8 mouse cellular contexts compared by ENCODE assay signal in genomic region chr1:36571627-36572026, GRCm38 (mm10). TPM values are rescaled to one million over a fixed set of nuclear protein-coding genes. Genes with fewer than 3 reads are reported as not detected.
A peak's percentile ranks its signal among the peaks of the same experiment; 100 is the strongest.
DNase-seq lines count a peak whose midpoint lies in the region; ATAC-seq lines count a peak whose summit lies in the region.

No protein-coding gene starts in this region.

- intact Hi-C loops in heart, postnatal 25 days (cut with DNase I), result no loop called here
- intact Hi-C loops in gastrocnemius, postnatal 14 days (cut with DNase I; ENCODE audit: low total_unique reads), result loop anchor here (2.0 kb wide), 1 partner anchor 45 kb away; no protein-coding TSS in a partner anchor

- peak; percentile 75 to 80 for DNase-seq in heart, adult 9 months (ENCODE audit: low spot score in 2 of 2)
- DNase-seq in heart, postnatal 25 days (ENCODE audit: low spot score), result no peak
- DNase-seq in gastrocnemius, postnatal 14 days, result peak; percentile 65
- peak; percentile 83 for DNase-seq in kidney, postnatal 10 days
- DNase-seq in cerebellum, adult 9-10 months, result no peak
- DNase-seq in layer of hippocampus, postnatal 10 days (ENCODE audit: low spot score in 2 of 2), result no peak
- no peak for DNase-seq in thymus, adult 18-20 months

- ATAC-seq in megakaryocyte progenitor cell, adult 5-6 weeks (replicated peaks; ENCODE audit: poor library complexity), result peak; percentile 73

RNA-seq across cellular contexts. Expression of gene Sema4c, which starts 13.5 kb away (rescaled TPM):
- 10 to 100 TPM; 14.8 to 15.7 TPM for total RNA-seq in heart, postnatal 25 days (2021)
- total RNA-seq in gastrocnemius, postnatal 14 days (2021), result 10 to 100 TPM; 12.1 to 13.1 TPM
- total RNA-seq in megakaryocyte progenitor cell, adult 5-6 weeks (2015), result 0.42 and 0.66 TPM in 2 replicates
- total RNA-seq in megakaryocyte progenitor cell, adult 5-6 weeks (2017), result 0.64 and 1.00 TPM in 2 replicates
- total RNA-seq in layer of hippocampus, postnatal 10 days (2021), result 10 to 100 TPM; 21.6 to 24.6 TPM

RNA-seq across cellular contexts. Expression of gene Ankrd39, which starts 24.4 kb away (rescaled TPM):
- total RNA-seq in heart, postnatal 25 days (2021), result 1 to 10 TPM; 5.6 to 8.1 TPM
- 1 to 10 TPM; 5.7 to 9.6 TPM for total RNA-seq in gastrocnemius, postnatal 14 days (2021)
- 4.6 and 4.9 TPM in 2 replicates for total RNA-seq in megakaryocyte progenitor cell, adult 5-6 weeks (2015)
- total RNA-seq in megakaryocyte progenitor cell, adult 5-6 weeks (2017), result 5.4 and 7.3 TPM in 2 replicates
- 10 to 100 TPM; 10.9 to 15.9 TPM for total RNA-seq in layer of hippocampus, postnatal 10 days (2021)

RNA-seq across cellular contexts. Expression of gene Gm42417, which starts 32.4 kb away (rescaled TPM):
- total RNA-seq in heart, postnatal 25 days (2021), result 100 to 1,000 TPM; 112 to 186 TPM
- 100 to 1,000 TPM; 440 to 562 TPM for total RNA-seq in gastrocnemius, postnatal 14 days (2021)
- total RNA-seq in megakaryocyte progenitor cell, adult 5-6 weeks (2015), result 0.62 and 0.83 TPM in 2 replicates
- 3.1 TPM in 1 of 2 replicates, not detected in the other for total RNA-seq in megakaryocyte progenitor cell, adult 5-6 weeks (2017)
- total RNA-seq in layer of hippocampus, postnatal 10 days (2021), result under 1 TPM in 1 of 2 experiments, not detected in 1; 0.18 TPM

RNA-seq across cellular contexts. Expression of gene Ankrd23, which starts 34.9 kb away (rescaled TPM):
- 100 to 1,000 TPM; 215 to 337 TPM for total RNA-seq in heart, postnatal 25 days (2021)
- total RNA-seq in gastrocnemius, postnatal 14 days (2021), result 1,000 to 10,000 TPM; 1,005 to 1,120 TPM
- 1.3 and 2.5 TPM in 2 replicates for total RNA-seq in megakaryocyte progenitor cell, adult 5-6 weeks (2015)
- total RNA-seq in megakaryocyte progenitor cell, adult 5-6 weeks (2017), result 4.8 and 7.4 TPM in 2 replicates
- total RNA-seq in layer of hippocampus, postnatal 10 days (2021), result 1 to 10 TPM; 4.9 to 5.0 TPM

RNA-seq across cellular contexts. Expression of gene Cnnm3, which starts 60.0 kb away (rescaled TPM):
- 10 to 100 TPM; 14.7 to 15.7 TPM for total RNA-seq in heart, postnatal 25 days (2021)
- 10 to 100 TPM in 1 of 2 experiments, 1 to 10 TPM in 1; 9.3 to 13.3 TPM for total RNA-seq in gastrocnemius, postnatal 14 days (2021)
- 13.0 and 15.2 TPM in 2 replicates for total RNA-seq in megakaryocyte progenitor cell, adult 5-6 weeks (2015)
- total RNA-seq in megakaryocyte progenitor cell, adult 5-6 weeks (2017), result 8.0 and 13.0 TPM in 2 replicates
- 10 to 100 TPM; 35.0 to 39.8 TPM for total RNA-seq in layer of hippocampus, postnatal 10 days (2021)

Comparison
In these comparisons a context has a peak if more than half of its experiments do, and no peak if none do; other contexts are left out.
1. DNase-seq: peak in heart, adult 9 months (2 of 2), gastrocnemius, postnatal 14 days (single experiment) and kidney, postnatal 10 days (single experiment); none in heart, postnatal 25 days (single experiment), cerebellum, adult 9-10 months (single experiment), layer of hippocampus, postnatal 10 days (0 of 2) and thymus, adult 18-20 months (0 of 2).
2. RNA of gene Sema4c, which starts 13.5 kb away (total RNA-seq): 21.6 to 24.6 TPM in layer of hippocampus, postnatal 10 days, 14.8 to 15.7 TPM in heart, postnatal 25 days and 12.1 to 13.1 TPM in gastrocnemius, postnatal 14 days; 0.42 to 1.00 TPM in megakaryocyte progenitor cell, adult 5-6 weeks; every median in the first group is over 4 times any median in the second.
3. RNA of gene Gm42417, which starts 32.4 kb away (total RNA-seq): 440 to 562 TPM in gastrocnemius, postnatal 14 days and 112 to 186 TPM in heart, postnatal 25 days; 0.62 to 3.1 TPM in megakaryocyte progenitor cell, adult 5-6 weeks and 0.18 TPM in layer of hippocampus, postnatal 10 days; every median in the first group is over 10 times any median in the second.